Mouse (Mus musculus) thymus, adult 2 months (tissue): ENCODE measurements around the gene Ttc7b. TPM values are rescaled to one million over a fixed set of nuclear protein-coding genes. Genes with fewer than 3 reads are reported as not detected.
A peak's percentile ranks its signal among the peaks of the same experiment; 100 is the strongest.

Source experiments
- DNase-seq: peaks from one replicate; pipeline ENCODE4 v3.0.0; 2021
- H3K27ac ChIP-seq: fragments of 200-500 bp; 2 replicates; pipeline ENCODE4 v1.5.1; 2012; ENCODE audit warnings: low read length, control low read depth; ENCODE audit not compliant: control insufficient read depth, insufficient read depth
- H3K27me3 ChIP-seq: fragments of 200-500 bp; 2 replicates; pipeline ENCODE4 v1.6.1; 2012; ENCODE audit warnings: mild to moderate bottlenecking, low read length, moderate library complexity, mixed read lengths; ENCODE audit not compliant: control insufficient read depth, insufficient read depth
- H3K36me3 ChIP-seq: fragments of 200-500 bp; 2 replicates; pipeline ENCODE4 v1.6.1; 2012; ENCODE audit warnings: mild to moderate bottlenecking, low read length, moderate library complexity; ENCODE audit not compliant: control insufficient read depth, insufficient read depth
- H3K4me1 ChIP-seq: fragments of 200-500 bp; replicated peaks from 2 replicates; pipeline ENCODE4 v1.6.1; 2012; ENCODE audit warnings: low read length; ENCODE audit not compliant: control insufficient read depth, insufficient read depth
- H3K4me3 ChIP-seq: fragments of 200-500 bp; 2 replicates; pipeline ENCODE4 v1.5.1; 2012; ENCODE audit warnings: mild to moderate bottlenecking, low read length, control low read depth, moderate library complexity; ENCODE audit not compliant: control insufficient read depth, insufficient read depth
- CTCF ChIP-seq: fragments of 200-500 bp; IDR thresholded peaks from 2 replicates; pipeline ENCODE4 v1.5.1; 2012; ENCODE audit warnings: mild to moderate bottlenecking, control low read depth, low read length, moderate library complexity, borderline replicate concordance; ENCODE audit not compliant: control insufficient read depth, poor library complexity, insufficient read depth; ENCODE audit errors: extremely low read depth
- POLR2A ChIP-seq: fragments of 200-500 bp; IDR thresholded peaks from 2 replicates; pipeline ENCODE4 v1.6.1; 2012; ENCODE audit warnings: mild to moderate bottlenecking, low read length, control low read depth, moderate library complexity; ENCODE audit not compliant: control insufficient read depth, poor library complexity, insufficient read depth; ENCODE audit errors: extremely low read depth
- WGBS: fragments of 180-500 bp; shearing (Covaris S2); methylation state at CpG from one replicate; pipeline ENCODE4 v1.1.7; 2018; 5-methylcytosine and 5-hydroxymethylcytosine counted together
- polyA plus RNA-seq: library from polyadenylated mRNA; depleted of rRNA; stranded (reverse); fragments of >200 nt; gene quantifications from 2 replicates; pipeline ENCODE4 v1.2.3, GENCODE M21; 2012

The Ttc7b gene
- polyA plus RNA-seq, 1 experiment = 43.1 TPM

DNA sequence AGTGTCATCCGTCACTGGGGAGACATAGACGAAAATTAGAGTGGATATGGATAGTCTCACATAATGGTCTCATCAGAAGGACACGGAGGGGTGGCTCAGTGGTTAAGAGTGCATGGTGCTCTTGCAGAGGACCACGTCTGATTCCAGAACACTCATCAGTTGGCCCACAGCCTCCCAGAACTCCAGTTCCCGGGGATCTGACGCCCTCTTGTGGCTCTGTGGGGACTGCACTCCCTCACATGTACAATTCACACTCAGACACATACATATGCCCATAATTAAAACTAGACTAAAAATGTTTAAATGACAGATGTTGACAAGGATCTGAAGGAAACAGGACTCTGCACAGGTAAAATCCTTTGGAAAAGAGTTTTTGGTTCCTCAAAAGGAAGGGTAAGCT is 34.4 kb downstream of the Ttc7b start:
- H3K36me3 ChIP-seq = peaks cover 3% of the 10 kb centered on the region; the same call in 1 of the 2 replicates
- no peak for DNase-seq
- WGBS = 94% methylated on average over 6 of the region's 6 CpGs
- no peaks in the 10 kb centered on the region for H3K27me3 ChIP-seq
- no peak overlapping the region for H3K4me3 ChIP-seq
- H3K27ac ChIP-seq = no peak overlapping the region
- TF ChIP-seq POLR2A = no peak
- TF ChIP-seq CTCF = no peak
- no peaks in the 10 kb centered on the region for H3K4me1 ChIP-seq

GRCm38 (mm10) chr12:100483054-100483453 is 37.6 kb downstream of the Ttc7b start:
- H3K36me3 ChIP-seq = no peaks in the 10 kb centered on the region
- 100% methylated on average over 1 of the region's 1 CpGs for WGBS
- no peak for DNase-seq
- no peak overlapping the region for H3K4me3 ChIP-seq
- H3K27ac ChIP-seq = no peak overlapping the region
- H3K27me3 ChIP-seq = no peaks in the 10 kb centered on the region
- TF ChIP-seq POLR2A = no peak
- no peak for TF ChIP-seq CTCF
- no peaks in the 10 kb centered on the region for H3K4me1 ChIP-seq

GRCm38 (mm10) chr12:100482255-100482654 is 38.4 kb downstream of the Ttc7b start:
- no peak for DNase-seq
- H3K27ac ChIP-seq = no peak overlapping the region
- WGBS = 89% methylated on average over 7 of the region's 7 CpGs

GRCm38 (mm10) chr12:100481443-100482026 is 39.1 kb downstream of the Ttc7b start:
- H3K36me3 ChIP-seq = no peaks in the 10 kb centered on the region
- WGBS = 95% methylated on average over 8 of the region's 8 CpGs
- H3K4me3 ChIP-seq = no peak overlapping the region
- TF ChIP-seq CTCF (no peak), POLR2A (no peak)
- DNase-seq = no peak
- H3K27ac ChIP-seq = no peak overlapping the region
- H3K4me1 ChIP-seq = no peaks in the 10 kb centered on the region
- H3K27me3 ChIP-seq = no peaks in the 10 kb centered on the region

More at GRCm38 (mm10) chr12:100482255-100482654, 38.4 kb downstream of the Ttc7b start:
- Histone ChIP-seq H3K36me3 (no peaks in the 10 kb centered on the region), H3K4me1 (no peaks in the 10 kb centered on the region), H3K4me3 (no peak overlapping the region), H3K27me3 (no peaks in the 10 kb centered on the region)
- TF ChIP-seq POLR2A = no peak
- TF ChIP-seq CTCF = no peak

DNA sequence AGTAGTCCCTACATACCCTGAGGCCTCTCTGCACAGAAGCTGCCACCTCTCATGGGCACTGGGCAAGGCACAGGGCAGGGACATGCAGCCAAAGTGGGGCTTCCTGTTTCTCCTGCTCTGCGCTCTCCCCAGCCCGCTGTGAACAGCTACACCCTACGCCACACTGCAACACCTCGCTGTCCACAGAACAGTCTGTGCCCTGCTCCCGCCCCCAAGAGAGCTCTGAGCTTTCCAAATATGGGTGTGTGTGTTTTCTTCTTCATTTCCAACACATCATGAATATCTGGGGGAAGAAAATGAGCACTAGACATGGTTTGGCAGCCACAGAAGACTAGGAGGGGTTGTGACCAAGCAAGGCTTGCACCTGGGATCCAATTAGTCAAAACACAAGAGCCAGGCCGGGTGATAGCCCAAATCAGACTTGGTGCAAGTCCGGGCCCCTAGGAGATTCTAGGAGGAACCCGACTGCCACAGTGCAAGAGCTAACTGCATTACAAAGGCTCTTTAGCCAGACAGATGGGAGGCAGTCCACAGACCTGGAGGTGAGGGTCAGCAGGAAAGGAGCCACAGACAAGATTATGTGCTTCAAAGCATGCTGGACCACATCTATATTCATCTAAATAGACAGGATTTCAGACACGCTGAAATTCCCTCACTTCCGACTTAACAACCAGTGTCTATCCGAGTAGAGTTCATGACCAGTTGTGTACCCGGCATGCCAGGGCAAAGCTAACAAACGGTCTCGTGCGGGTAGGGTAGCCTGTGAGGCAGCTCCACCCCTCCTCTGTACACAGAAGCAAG is 39.8 kb downstream of the Ttc7b start:
- Histone ChIP-seq H3K27me3 (no peaks in the 10 kb centered on the region), H3K4me1 (no peaks in the 10 kb centered on the region), H3K27ac (no peak overlapping the region), H3K4me3 (no peak overlapping the region), H3K36me3 (no peaks in the 10 kb centered on the region)
- no peak for TF ChIP-seq CTCF
- TF ChIP-seq POLR2A = no peak
- 83% methylated on average over 15 of the region's 15 CpGs for WGBS
- no peak for DNase-seq

DNA sequence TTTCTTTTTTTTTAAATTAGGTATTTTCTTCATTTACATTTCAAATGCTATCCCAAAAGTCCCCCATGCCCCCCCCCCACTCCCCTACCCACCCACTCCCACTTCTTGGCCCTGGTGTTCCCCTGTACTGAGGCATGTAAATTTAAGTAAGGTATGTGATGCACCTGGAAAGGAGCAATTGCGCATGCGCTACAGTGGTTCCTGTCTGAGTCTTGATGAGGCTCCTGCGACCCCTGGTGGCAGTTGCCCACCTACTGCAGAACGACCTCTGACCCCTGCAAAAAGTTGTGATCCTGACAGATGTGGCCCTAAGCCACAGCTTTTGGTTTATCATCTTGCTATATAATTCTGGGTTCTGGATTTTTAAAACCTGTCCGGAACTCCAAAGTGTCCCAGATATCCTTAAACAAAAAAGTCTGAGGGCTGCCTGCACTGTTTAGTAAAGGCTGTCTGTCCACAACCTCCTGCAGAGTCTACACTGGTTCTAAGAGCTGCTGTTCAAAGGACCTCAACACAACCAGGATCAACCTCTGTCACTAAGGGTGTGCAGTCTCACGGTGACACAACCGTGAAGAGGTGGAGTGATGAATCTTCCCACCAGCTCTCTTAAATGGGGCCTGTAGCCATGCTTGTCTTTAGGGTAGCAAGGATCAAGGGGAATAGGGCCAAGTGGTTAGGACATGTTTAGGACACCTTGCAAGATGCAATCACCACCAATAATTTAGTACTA is 40.6 kb downstream of the Ttc7b start:
- Histone ChIP-seq H3K4me1 (no peaks in the 10 kb centered on the region), H3K27ac (no peak overlapping the region), H3K36me3 (no peaks in the 10 kb centered on the region), H3K27me3 (no peaks in the 10 kb centered on the region), H3K4me3 (no peak overlapping the region)
- DNase-seq = peak; percentile 73
- no peak for TF ChIP-seq POLR2A
- TF ChIP-seq CTCF = peak; percentile 89; the same call in 1 of the 2 replicates
- 50% methylated on average over 7 of the region's 7 CpGs for WGBS
